Mouse (Mus musculus): ENCODE measurements around the gene Rbpj.

DNA sequence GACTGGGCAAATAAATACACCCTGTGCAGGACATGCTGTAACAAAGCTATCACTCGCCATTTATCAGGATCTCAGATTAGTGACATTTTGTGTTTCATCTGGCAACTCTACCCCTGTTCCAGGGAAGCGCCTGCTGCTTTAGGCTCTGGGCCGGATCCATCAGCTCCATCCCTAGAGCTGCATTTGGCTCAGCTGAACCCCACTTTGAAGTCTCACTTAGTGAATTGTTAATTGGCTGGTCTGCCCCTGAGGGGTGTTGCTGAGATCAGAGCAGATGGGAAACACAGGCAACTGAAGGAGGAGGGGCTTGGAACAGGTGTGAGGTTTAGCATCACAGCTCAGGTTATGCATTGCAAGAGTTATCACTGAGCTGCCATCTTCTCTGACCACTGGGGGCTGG lies 225.6 kb downstream of the Rbpj start:
- TF ChIP-seq CTCF (conservative IDR thresholded peaks at IDR 0.05 in 1 of 2, IDR thresholded peaks at IDR 0.05 in 1 of 2; ENCODE audit: low read depth in 2 of 2, low read length in 2 of 2) (no peak), MAZ (IDR thresholded peaks at IDR 0.05; ENCODE audit: low read depth, low read length) (no peak), ZMIZ1 (IDR thresholded peaks at IDR 0.05; ENCODE audit: low read depth, low read length) (no peak), POLR2A (IDR thresholded peaks at IDR 0.05; ENCODE audit: low read depth, low read length) (no peak), CHD1 (IDR thresholded peaks at IDR 0.05; ENCODE audit: low read depth, low read length) (no peak), JUND (conservative IDR thresholded peaks at IDR 0.05; ENCODE audit: low read depth, low read length) (no peak), BHLHE40 (IDR thresholded peaks at IDR 0.05; ENCODE audit: low read depth, low read length) (no peak), EP300 (IDR thresholded peaks at IDR 0.05; ENCODE audit: low read length) (no peak), MEF2A (IDR thresholded peaks at IDR 0.05; ENCODE audit: borderline replicate concordance, low read depth, low read length) (no peak), JUN (IDR thresholded peaks at IDR 0.05; ENCODE audit: insufficient read depth, low read depth, low read length) (no peak), E2F4 (IDR thresholded peaks at IDR 0.05; ENCODE audit: insufficient replicate concordance, low read depth, low read length) (no peak), NELFE (IDR thresholded peaks at IDR 0.05; ENCODE audit: low read depth, low read length) (no peak), UBTF (IDR thresholded peaks at IDR 0.05; ENCODE audit: low read depth, low read length) (no peak), MAX (IDR thresholded peaks at IDR 0.05; ENCODE audit: low read length) (no peak)
